Mouse (Mus musculus) kidney, postnatal 0 days (tissue): ENCODE data around the gene Pdzrn3. TPM values are rescaled to one million over a fixed set of nuclear protein-coding genes. Genes with fewer than 3 reads are reported as not detected.

Source experiments
- ATAC-seq: fragments of 200-750 bp; cut with Nextera tagmentation; replicated peaks from 2 replicates; pipeline ENCODE4 v1.8.0; 2017; ENCODE audit warnings: low read depth, moderate number of reproducible peaks, moderate TSS enrichment, moderate library complexity; ENCODE audit not compliant: low FRiP score
- DNase-seq: peaks from one replicate; pipeline ENCODE4 v3.0.0-alpha.2; 2016; ENCODE audit warnings: low spot score
- H3K27ac ChIP-seq: fragments of 300-500 bp; sonication (generic); 2 replicates; pipeline ENCODE4 v1.5.1; 2014; ENCODE audit warnings: mild to moderate bottlenecking
- H3K27me3 ChIP-seq: fragments of 300-500 bp; sonication (generic); 2 replicates; pipeline ENCODE4 v1.6.1; 2014; ENCODE audit warnings: low read length, mixed read lengths; ENCODE audit not compliant: insufficient read depth
- H3K36me3 ChIP-seq: fragments of 300-500 bp; sonication (generic); 2 replicates; pipeline ENCODE4 v1.6.1; 2014; ENCODE audit warnings: low read length, mixed read lengths; ENCODE audit not compliant: insufficient read depth
- H3K4me1 ChIP-seq: fragments of 300-500 bp; sonication (generic); replicated peaks from 2 replicates; pipeline ENCODE4 v1.6.1; 2014; ENCODE audit warnings: antibody characterized with exemption, low read length, mixed read lengths; ENCODE audit not compliant: insufficient read depth
- H3K4me2 ChIP-seq: fragments of 300-500 bp; sonication (generic); 2 replicates; pipeline ENCODE4 v1.6.1; 2014; ENCODE audit warnings: mild to moderate bottlenecking, low read length, moderate library complexity, mixed read lengths
- H3K4me3 ChIP-seq: fragments of 300-500 bp; sonication (generic); replicated peaks from 2 replicates; pipeline ENCODE4 v1.5.1; 2014; ENCODE audit warnings: low read depth, low read length
- H3K9ac ChIP-seq: fragments of 300-500 bp; sonication (generic); 2 replicates; pipeline ENCODE4 v1.6.1; 2014; ENCODE audit warnings: low read depth, low read length
- H3K9me3 ChIP-seq: fragments of 300-500 bp; sonication (generic); replicated peaks from 2 replicates; pipeline ENCODE4 v1.6.1; 2016; ENCODE audit warnings: low read length, inconsistent platforms, mixed read lengths
- CTCF ChIP-seq: IDR thresholded peaks from 2 replicates; pipeline ENCODE4 v1.5.1; 2016; ENCODE audit warnings: antibody characterized with exemption, low read depth, mild to moderate bottlenecking, moderate library complexity
- WGBS: fragments of 180-500 bp; shearing (Covaris S2); extraction: QIAGEN DNeasy Blood & Tissue Kit; methylation state at CpG from one replicate; pipeline ENCODE4 v1.1.7; 2014; 5-methylcytosine and 5-hydroxymethylcytosine counted together
- polyA plus RNA-seq: library from polyadenylated mRNA; unstranded; fragments of >200 nt; fragmentation: Nextera tagmentation; extraction: Ambion mirVana; gene quantifications from 2 replicates; pipeline ENCODE4 v1.2.1, GENCODE M21; 2015

The Pdzrn3 gene
- polyA plus RNA-seq, 1 experiment from 2014 or later = 7.0 TPM

GRCm38 (mm10) chr6:101108951-101109350, 268.7 kb downstream of the Pdzrn3 start:
- ATAC-seq = no peak
- DNase-seq = no peak
- no peaks in the 10 kb centered on the region for H3K9me3 ChIP-seq
- H3K9ac ChIP-seq = no peak overlapping the region
- no peak overlapping the region for H3K4me3 ChIP-seq
- no peaks in the 10 kb centered on the region for H3K36me3 ChIP-seq
- H3K4me1 ChIP-seq = no peaks in the 10 kb centered on the region
- no peak for TF ChIP-seq CTCF
- no peak overlapping the region for H3K4me2 ChIP-seq
- H3K27me3 ChIP-seq = no peaks in the 10 kb centered on the region
- no peak overlapping the region for H3K27ac ChIP-seq
- 86% methylated on average over 1 of the region's 1 CpGs for WGBS

DNA sequence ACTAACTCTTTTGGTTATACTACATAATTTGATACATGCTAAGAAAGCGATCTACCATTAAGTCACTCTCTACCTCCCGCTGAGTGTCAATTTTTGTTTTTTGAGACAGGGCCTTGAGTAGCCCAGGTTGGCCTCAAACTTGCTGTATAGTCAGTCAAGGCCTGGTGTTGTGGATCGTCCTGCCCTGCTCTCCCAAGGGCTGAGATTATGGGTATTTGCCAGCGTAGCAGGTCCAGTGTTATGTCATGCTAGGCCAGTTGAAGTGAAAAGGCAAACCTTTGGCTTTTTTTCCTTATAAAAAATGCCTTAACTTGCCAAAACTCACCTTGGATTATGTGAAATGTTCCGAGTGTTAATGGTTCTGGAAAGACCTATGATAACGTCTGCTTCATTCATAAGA, 274.2 kb downstream of the Pdzrn3 start:
- WGBS = 89% methylated on average over 6 of the region's 6 CpGs
- no peak for TF ChIP-seq CTCF
- no peaks in the 10 kb centered on the region for H3K9me3 ChIP-seq
- DNase-seq (no peak), ATAC-seq (no peak)
- no peak overlapping the region for H3K9ac ChIP-seq
- H3K4me3 ChIP-seq = no peak overlapping the region
- no peaks in the 10 kb centered on the region for H3K27me3 ChIP-seq
- no peak overlapping the region for H3K27ac ChIP-seq
- no peaks in the 10 kb centered on the region for H3K36me3 ChIP-seq
- H3K4me1 ChIP-seq = peaks cover 3% of the 10 kb centered on the region; the same call in 1 of the 2 replicates
- no peak overlapping the region for H3K4me2 ChIP-seq

GRCm38 (mm10) chr6:101101709-101102654, 275.7 kb downstream of the Pdzrn3 start:
- DNase-seq (peak; percentile 67), ATAC-seq (peak; percentile 79)
- Histone ChIP-seq H3K27ac (peak overlapping the region; percentile 31; the same call in 1 of the 2 replicates), H3K4me3 (no peak overlapping the region), H3K4me1 (peaks cover 3% of the 10 kb centered on the region; the same call in 1 of the 2 replicates), H3K27me3 (no peaks in the 10 kb centered on the region), H3K4me2 (no peak overlapping the region), H3K9me3 (no peaks in the 10 kb centered on the region), H3K36me3 (no peaks in the 10 kb centered on the region), H3K9ac (no peak overlapping the region)
- WGBS = 35% methylated on average over 14 of the region's 14 CpGs
- TF ChIP-seq CTCF = no peak
